Mouse (Mus musculus) liver, adult 2 months (tissue): ENCODE data around the gene Hyal2.

Source experiments
- CTCF ChIP-seq: fragments of 200-500 bp; IDR thresholded peaks from 2 replicates; pipeline ENCODE4 v1.5.1; 2011; ENCODE audit warnings: low read depth, low read length, control low read depth
- POLR2A ChIP-seq: fragments of 200-500 bp; IDR thresholded peaks from 2 replicates; pipeline ENCODE4 v1.6.1; 2011; ENCODE audit warnings: low read length, control low read depth; ENCODE audit not compliant: insufficient read depth; ENCODE audit errors: extremely low read depth

DNA sequence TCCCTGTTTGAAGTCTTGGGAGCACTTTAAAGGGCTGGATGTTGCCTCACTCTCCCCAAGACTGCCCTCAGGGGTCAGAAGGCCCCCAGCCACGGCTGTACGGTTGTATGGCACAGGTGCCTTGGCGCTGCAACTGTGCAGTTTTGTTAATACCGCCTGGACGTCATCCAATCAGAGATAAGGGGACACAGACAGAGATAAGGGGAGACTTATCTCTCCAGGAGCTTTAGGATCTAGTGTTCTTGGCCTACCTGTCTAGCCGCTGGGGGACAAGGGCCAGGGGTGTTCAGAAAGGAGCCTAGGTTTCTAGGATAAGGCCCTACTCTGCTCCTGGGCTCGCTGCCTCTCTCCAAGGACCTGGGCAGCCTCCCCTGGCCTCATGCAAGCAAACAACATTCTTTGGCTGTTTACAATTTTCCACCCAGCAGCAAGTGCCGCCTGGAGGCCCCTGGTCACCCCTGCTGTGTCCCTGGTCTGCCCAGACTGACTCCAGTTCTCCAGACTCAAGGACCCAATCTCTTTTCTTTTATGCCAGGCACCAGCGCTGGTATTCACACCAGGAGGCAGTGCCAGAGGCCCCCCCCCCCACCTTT, 40.0 kb downstream of the Hyal2 start:
- TF ChIP-seq CTCF (no peak), POLR2A (no peak)
